ENCODE assay signal across 1 mouse cellular context in the genomic region with DNA sequence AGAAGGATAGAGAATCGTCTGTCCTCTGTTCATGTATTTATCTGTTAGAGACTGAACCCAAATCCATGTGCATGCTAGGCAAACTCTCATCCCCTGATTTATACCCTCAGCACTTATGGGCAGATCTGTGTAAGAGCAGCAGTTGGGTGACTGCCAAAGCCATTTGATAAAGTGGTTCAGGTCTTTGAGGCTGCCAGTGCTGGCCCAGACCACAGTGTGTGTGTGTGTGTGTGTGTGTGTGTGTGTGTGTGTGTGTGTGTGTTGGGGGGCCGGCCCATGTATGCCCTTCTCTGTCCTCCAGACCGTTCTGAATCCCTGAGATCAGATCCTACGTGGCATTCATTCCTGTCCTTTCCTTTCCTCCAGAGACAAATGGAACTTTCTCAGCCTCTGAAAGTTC.
TF ChIP-seq lines count a peak whose summit lies in the region.

No protein-coding gene starts in this region.

TF ChIP-seq in MEL, 35 proteins besides CTCF, POLR2A, EP300 and RAD21:
- TF ChIP-seq GATA1 (IDR thresholded peaks at IDR 0.05; ENCODE audit: low read depth, low read length) = peak; percentile 12; the same call in 1 of the 2 replicates
- TF ChIP-seq MEF2A (IDR thresholded peaks at IDR 0.05; ENCODE audit: extremely low read depth, insufficient replicate concordance, low read depth, low read length, poor library complexity, severe bottlenecking) = no peak
